Mouse (Mus musculus) ovary, postnatal 36 days (tissue): ENCODE measurements at regions not wholly inside any gene's neighbourhood (a gene's known extent, or its start where the extent isn't known, plus 50 kb on each side); places are given as distances from the start of the nearest gene placed in this dataset.

Source experiments
- DNase-seq: peaks from one replicate; pipeline ENCODE4 v3.0.0; 2022; ENCODE audit warnings: low spot score, mixed read lengths

GRCm38 (mm10) chr1:186505051-186505711 is 200.6 kb downstream of the Tgfb2 start:
- no peak for DNase-seq

GRCm38 (mm10) chr1:186501726-186502125 is 204.1 kb downstream of the Tgfb2 start:
- no peak for DNase-seq

- no peak for DNase-seq
These were observed 207.9 kb downstream of the Tgfb2 start for GRCm38 (mm10) chr1:186497872-186498271.

GRCm38 (mm10) chr1:186497333-186497732 is 208.5 kb downstream of the Tgfb2 start:
- DNase-seq: no peak

GRCm38 (mm10) chr1:186494411-186494783 is 211.4 kb downstream of the Tgfb2 start:
- no peak for DNase-seq

- DNase-seq: no peak
These were observed 212.0 kb downstream of the Tgfb2 start for GRCm38 (mm10) chr1:186493664-186494410.

- peak; percentile 20 for DNase-seq
These were observed 223.6 kb downstream of the Tgfb2 start for GRCm38 (mm10) chr1:186482177-186482576.

GRCm38 (mm10) chr1:186480019-186480418 is 225.8 kb downstream of the Tgfb2 start:
- no peak for DNase-seq

- no peak for DNase-seq
These were observed 227.2 kb downstream of the Tgfb2 start for GRCm38 (mm10) chr1:186478428-186479238.

- DNase-seq: no peak
These were observed 230.9 kb downstream of the Tgfb2 start for GRCm38 (mm10) chr1:186474844-186475243.

- DNase-seq: no peak
These were observed 231.4 kb downstream of the Tgfb2 start for GRCm38 (mm10) chr1:186474385-186474784.

- no peak for DNase-seq
These were observed 232.8 kb downstream of the Tgfb2 start for GRCm38 (mm10) chr1:186472955-186473354.

- no peak for DNase-seq
These were observed 240.3 kb downstream of the Tgfb2 start for GRCm38 (mm10) chr1:186465526-186465925.

- DNase-seq: no peak
These were observed 245.0 kb downstream of the Tgfb2 start for GRCm38 (mm10) chr1:186460742-186461141.

GRCm38 (mm10) chr1:186458099-186458637 is 247.6 kb downstream of the Tgfb2 start:
- no peak for DNase-seq

GRCm38 (mm10) chr1:186457098-186457497 is 248.7 kb downstream of the Tgfb2 start:
- DNase-seq: no peak

GRCm38 (mm10) chr1:186456131-186456530 is 249.7 kb downstream of the Tgfb2 start:
- no peak for DNase-seq

GRCm38 (mm10) chr1:186455177-186455660 is 250.6 kb downstream of the Tgfb2 start:
- DNase-seq: no peak

GRCm38 (mm10) chr1:186454393-186455085 is 251.2 kb downstream of the Tgfb2 start:
- no peak for DNase-seq

GRCm38 (mm10) chr1:186448841-186449650 is 256.7 kb downstream of the Tgfb2 start:
- DNase-seq: no peak

GRCm38 (mm10) chr1:186447521-186447920 is 258.3 kb downstream of the Tgfb2 start:
- no peak for DNase-seq
